Mouse (Mus musculus) T-helper 17 cell (primary cell): ENCODE data around the gene Ccdc142.

Experiments
- in situ Hi-C, 2 experiments: fragments of 300-600 bp; cut with MboI, MseI; formaldehyde crosslinking; loops; 1 replicate in 1 of 2; 2 replicates in 1 of 2; pipeline ENCODE4 v1.15.1; 2025; ENCODE audit warnings: high pct_unique_total_duplicates in 2 of 2

The Ccdc142 gene

GRCm38 (mm10) chr6:83101316-83101687, at the start of gene Ccdc142, which contains the start of gene Gm42688:
Ccdc142 (plus strand) TSS chr6:83101601.
Gm42688 (plus strand) TSS chr6:83101617.
- in situ Hi-C loops = loop anchor here (5.0 kb wide), 3 partner anchors 104 to 176 kb away; no protein-coding TSS in a partner anchor

GRCm38 (mm10) chr6:83053136-83053960, 48.1 kb upstream of the Ccdc142 start:
- in situ Hi-C loops = loop anchor here in 1 of 2 experiments (10.0 kb wide), 1 partner anchor 49 kb away; no protein-coding TSS in a partner anchor

GRCm38 (mm10) chr6:83054074-83054851, 47.1 kb upstream of the Ccdc142 start, which contains the start of gene Aup1:
Aup1 (plus strand) TSS chr6:83054521.
- in situ Hi-C loops = loop anchor here in 1 of 2 experiments (10.0 kb wide), 1 partner anchor 49 kb away; no protein-coding TSS in a partner anchor

DNA sequence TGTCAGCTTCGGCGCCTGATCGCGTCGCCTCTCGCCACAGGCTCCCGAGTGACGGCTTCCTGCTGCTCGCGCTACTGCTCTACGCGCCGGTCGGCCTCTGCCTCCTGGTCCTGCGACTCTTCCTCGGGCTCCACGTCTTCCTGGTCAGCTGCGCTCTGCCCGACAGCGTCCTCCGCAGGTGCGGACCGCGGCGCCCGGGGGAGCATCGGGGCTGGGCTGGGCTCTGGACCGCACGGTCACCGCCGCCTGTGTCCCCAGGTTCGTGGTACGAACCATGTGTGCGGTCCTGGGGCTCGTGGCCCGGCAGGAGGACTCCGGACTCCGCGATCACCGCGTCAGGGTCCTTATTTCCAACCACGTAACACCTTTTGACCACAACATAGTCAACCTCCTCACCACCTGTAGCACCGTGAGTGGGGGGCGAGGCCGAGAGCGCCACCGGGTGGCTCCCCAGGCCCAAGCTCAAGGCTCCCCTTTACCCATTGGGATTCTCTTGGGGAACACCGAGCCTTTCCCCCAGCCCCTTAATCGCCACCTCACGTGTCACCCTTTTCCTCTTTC, 46.5 kb upstream of the Ccdc142 start, which contains the start of gene Htra2:
Gene Htra2, minus strand, starts transcription at position 403 of the 561 bp plus-strand sequence.
- in situ Hi-C loops = loop anchor here in 1 of 2 experiments (10.0 kb wide), 1 partner anchor 50 kb away; no protein-coding TSS in a partner anchor

- in situ Hi-C loops = loop anchor here in 1 of 2 experiments (10.0 kb wide), 1 partner anchor 53 kb away; no protein-coding TSS in a partner anchor
Measured at GRCm38 (mm10) chr6:83057790-83058189, 43.6 kb upstream of the Ccdc142 start, which contains the start of gene Dqx1. Dqx1 (plus strand) TSS chr6:83057844.

- in situ Hi-C loops = loop anchor here in 1 of 2 experiments (10.0 kb wide), 1 partner anchor 54 kb away; no protein-coding TSS in a partner anchor
Measured at GRCm38 (mm10) chr6:83058725-83059124, 42.7 kb upstream of the Ccdc142 start.

GRCm38 (mm10) chr6:83065995-83066394, 35.4 kb upstream of the Ccdc142 start:
- in situ Hi-C loops = no loop called here

GRCm38 (mm10) chr6:83066441-83066840, 35.0 kb upstream of the Ccdc142 start:
- in situ Hi-C loops = no loop called here

GRCm38 (mm10) chr6:83068221-83068620, 33.2 kb upstream of the Ccdc142 start:
- in situ Hi-C loops = no loop called here

DNA sequence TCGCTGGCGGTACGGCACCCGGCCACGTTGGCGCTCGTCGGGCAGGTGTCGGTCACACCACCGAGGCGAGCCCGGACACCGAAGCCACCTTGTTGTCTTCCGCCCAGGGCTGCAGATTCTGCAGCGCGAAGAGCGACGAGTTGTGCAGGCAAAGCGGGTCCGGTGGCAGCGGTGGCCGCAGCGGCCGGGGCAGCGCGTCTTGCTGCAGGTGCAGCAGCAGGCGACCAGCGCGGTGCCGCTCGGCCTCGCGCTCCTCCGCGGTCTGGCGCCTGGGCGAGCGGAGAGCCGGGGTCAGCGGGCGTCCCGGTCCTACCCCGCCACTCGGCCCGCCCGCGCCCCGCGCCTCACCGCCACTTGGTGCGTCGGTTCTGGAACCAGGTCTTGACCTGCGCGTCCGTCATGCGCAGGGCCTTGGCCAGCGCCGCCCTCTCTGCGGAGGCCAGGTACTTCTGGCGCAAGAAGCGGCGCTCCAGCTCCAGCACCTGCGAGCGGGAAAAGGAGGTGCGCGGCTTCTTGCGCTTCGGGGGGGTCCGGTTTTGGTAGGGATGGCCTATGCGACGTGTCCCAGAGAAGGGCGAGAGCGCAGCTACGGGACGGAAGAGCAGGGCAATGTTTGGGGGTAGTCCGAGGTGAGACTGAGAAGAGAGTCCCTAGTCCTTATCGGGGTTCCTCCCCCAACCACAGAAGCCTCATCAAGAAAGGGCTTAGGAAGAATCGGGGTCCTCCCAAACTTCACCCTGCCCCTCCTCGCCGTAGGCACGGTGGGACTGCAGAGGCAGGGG, 32.5 kb upstream of the Ccdc142 start:
- in situ Hi-C loops = no loop called here

- in situ Hi-C loops = loop anchor here in 1 of 2 experiments (5.0 kb wide), 1 partner anchor 48 kb away; the partner anchor contains the start of gene Mogs
Measured at GRCm38 (mm10) chr6:83069488-83070246, 31.7 kb upstream of the Ccdc142 start.

- in situ Hi-C loops = loop anchor here in 1 of 2 experiments (5.0 kb wide), 1 partner anchor 47 kb away; the partner anchor contains the start of gene Mogs
Measured at GRCm38 (mm10) chr6:83070247-83070310, 31.3 kb upstream of the Ccdc142 start, which contains the start of gene Tlx2. Tlx2 (minus strand) TSS chr6:83070293.

GRCm38 (mm10) chr6:83070311-83071219, 30.8 kb upstream of the Ccdc142 start:
- in situ Hi-C loops = loop anchor here in 1 of 2 experiments (5.0 kb wide), 1 partner anchor 47 kb away; the partner anchor contains the start of gene Mogs

- in situ Hi-C loops = loop anchor here in 1 of 2 experiments (5.0 kb wide), 1 partner anchor 46 kb away; the partner anchor contains the start of gene Mogs
Measured at GRCm38 (mm10) chr6:83071220-83071619, 30.2 kb upstream of the Ccdc142 start.

DNA sequence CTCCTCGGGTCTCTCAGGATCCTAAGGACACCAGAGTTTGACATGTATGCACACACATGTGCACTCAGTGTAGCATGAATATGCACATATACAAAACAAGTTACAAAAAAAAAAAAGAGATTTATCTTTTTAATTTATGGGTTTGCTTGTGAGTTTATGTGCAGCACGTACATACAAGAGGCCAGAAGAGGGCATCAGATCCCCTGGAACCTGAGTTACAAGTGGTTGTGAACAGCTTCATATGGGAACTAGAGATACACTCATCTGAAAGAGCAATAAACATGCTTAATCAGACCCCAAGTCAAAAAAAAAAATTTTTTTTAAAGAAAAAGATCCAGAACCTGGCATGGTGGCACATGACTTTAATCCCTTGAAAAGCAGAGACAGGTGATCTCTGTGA, 26.4 kb upstream of the Ccdc142 start:
- in situ Hi-C loops = loop anchor here in 1 of 2 experiments (5.0 kb wide), 1 partner anchor 42 kb away; the partner anchor contains the start of gene Mogs

DNA sequence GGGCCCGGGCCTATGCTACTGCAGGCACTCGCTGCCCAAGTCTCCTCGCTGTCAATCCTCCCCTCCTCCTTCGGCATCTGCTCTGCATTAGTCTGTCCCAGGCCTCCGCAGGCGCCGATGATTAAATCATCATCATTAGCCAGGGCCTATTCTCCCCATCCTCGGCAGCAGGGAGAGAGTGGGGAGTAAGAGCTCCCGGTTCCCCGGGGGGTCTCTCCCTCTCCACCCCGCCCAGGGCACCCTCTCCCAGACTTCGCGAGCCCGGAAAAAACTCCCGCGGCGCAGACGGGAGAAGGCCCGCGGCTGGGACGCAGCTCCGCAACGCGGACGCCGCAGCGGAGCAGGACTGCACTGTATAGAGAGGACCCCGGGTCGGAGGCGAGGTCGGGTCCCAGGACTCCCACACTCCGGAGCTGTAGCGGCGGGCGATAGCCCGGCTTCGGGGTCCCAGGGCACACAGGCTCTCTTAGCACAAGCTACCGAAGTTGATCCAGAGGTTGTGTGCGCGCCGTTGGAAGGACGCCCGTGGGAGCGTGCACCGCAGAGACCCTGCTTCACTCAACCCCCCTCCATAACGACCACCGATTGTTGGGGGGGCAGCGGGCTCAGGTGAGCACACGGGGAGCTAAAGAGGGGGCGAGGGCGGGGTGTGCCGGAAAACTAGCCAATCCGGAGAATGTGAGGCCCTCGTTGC, 23.6 kb upstream of the Ccdc142 start, which contains the start of gene Pcgf1:
Gene Pcgf1, plus strand, starts transcription at position 240 of the 694 bp plus-strand sequence.
- in situ Hi-C loops = no loop called here

- in situ Hi-C loops = no loop called here
Measured at GRCm38 (mm10) chr6:83078324-83078858, 23.0 kb upstream of the Ccdc142 start.

GRCm38 (mm10) chr6:83080210-83080609, 21.2 kb upstream of the Ccdc142 start:
- in situ Hi-C loops = loop anchor here in 1 of 2 experiments (5.0 kb wide), 1 partner anchor 78 kb away; no protein-coding TSS in a partner anchor
